Mouse (Mus musculus): Measurements from ENCODE around the gene Rsrc1. TPM values are rescaled to one million over a fixed set of nuclear protein-coding genes. Genes with fewer than 3 reads are reported as not detected.

The Rsrc1 gene
- polyA plus RNA-seq, 1 experiment: 23.4 TPM

DNA sequence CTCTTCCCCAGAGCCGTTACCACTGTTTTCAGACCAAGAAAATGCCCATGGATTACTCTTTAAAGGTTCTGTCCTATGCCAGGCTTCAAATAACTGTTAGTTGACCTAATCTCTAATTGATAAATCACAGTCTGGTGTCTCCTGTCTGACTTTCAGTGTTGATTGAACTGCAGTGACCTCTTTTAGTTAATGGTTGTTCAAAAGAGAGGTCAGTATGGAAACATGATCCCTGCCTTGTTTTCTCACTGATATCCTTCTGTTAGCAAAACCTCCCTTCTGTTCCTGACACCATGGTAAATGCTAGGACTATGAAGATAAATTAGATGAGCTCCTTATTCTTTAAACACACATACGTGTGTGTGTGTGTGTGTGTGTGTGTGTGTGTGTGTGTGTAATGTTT lies 330.2 kb downstream of the Rsrc1 start:
- no peak for TF ChIP-seq GATA1 (IDR thresholded peaks at IDR 0.05; ENCODE audit: low read length)

DNA sequence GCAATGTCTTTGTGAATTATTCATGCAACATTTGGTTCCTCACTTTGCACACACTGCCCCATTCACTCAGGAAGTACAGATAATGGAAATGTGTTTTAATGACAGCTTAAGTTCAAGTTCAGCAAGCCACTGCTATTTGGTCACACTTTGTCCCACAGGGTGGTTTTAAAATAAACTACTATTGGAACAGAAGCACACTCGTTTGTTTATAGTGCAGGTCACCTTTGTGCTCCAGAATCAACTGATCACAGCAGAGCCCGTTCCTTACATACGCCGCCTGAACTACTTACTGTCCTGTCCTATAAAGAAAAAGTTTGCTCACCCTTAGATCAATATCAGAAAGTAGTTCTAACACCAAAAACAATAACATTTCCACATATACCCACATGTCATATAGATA lies 341.2 kb downstream of the Rsrc1 start:
- TF ChIP-seq GATA1 (IDR thresholded peaks at IDR 0.05; ENCODE audit: low read length): no peak

DNA sequence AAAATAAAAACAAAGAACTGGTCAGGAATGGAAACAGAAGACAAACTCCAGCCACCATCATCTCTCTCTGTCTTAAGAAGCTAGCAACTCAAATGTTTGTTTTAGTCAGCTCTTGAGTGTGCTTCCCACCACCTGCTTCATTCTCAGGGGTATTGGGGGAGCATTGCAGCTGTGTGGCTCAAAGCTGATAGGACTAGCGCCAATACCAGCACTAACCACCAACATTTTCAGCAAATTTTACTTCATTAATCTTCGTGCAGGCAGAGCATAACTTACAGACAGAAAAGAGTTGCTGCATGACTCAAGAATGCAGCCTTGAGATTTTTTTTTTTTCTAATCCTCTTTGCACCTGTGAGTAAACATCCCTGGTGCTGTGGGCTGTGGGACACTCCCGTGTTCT lies 358.4 kb downstream of the Rsrc1 start:
- TF ChIP-seq GATA1 (IDR thresholded peaks at IDR 0.05; ENCODE audit: low read length): no peak

DNA sequence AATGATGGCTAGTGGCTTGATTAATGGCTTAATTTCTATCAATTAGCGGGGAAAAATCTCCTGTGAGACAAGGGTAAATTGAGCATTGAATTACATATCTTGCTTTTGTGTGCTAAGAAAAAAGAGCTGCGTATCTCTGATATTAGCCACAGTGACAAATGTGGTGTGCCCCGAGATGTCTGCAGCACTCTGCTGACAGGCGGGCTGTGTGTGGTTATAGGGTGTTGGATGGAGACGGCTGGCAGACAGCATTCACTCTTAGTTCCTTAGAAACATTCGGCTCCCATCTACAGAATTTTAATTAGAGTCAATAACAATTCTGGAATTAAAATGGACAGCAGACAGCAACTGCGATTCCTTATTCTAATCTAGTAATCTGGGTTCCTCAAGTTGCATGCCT lies 359.7 kb downstream of the Rsrc1 start:
- no peak for TF ChIP-seq GATA1 (IDR thresholded peaks at IDR 0.05; ENCODE audit: low read length)

DNA sequence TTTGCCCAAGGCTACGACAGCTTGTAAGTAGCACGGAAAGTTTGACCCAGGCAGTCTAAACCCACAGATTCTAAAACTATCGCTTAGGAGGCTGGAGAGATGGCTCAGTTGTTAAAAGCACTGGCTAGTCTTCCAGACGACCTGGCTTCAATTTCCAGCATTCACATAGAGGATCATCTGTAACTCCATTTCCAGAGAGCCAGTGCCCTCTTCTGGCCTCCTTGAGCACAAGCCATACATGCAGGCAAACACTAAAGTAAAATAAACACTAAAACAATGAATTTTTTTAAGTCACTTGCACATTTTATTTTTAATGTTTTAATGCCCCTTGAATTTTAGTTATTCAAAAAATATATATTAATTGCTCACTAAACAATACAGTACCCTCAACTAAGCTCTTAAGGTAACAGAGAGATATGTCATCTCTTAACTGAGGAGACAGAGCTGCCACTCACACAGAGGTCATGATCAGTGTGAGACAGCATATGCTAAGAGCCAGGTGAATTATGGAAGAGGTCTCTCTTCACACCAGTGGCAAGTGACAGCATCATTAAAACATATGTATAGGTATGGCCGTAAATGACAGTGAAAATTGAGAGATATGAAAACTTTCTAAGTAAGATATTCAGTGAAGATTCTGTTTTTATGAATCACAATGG lies 361.9 kb downstream of the Rsrc1 start:
- no peak for TF ChIP-seq GATA1 (IDR thresholded peaks at IDR 0.05; ENCODE audit: low read length)

DNA sequence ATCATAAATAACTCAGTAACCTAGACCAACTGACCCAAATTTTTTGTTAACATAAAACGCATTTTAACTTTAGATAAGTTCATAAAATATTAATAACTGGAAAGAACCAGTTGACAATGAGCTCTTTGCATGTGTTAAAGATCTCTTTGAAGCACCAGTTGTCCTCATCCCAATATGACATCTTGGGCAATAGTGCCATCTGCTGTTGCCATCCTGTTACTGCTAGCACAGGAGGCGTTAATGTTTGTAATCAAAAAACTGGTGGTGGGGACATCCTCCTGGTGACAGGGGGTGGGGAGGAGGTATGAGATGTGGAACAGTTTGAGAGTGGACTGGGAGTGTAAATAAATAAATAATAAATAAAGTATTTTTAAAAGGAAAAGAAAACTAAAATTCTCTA lies 363.4 kb downstream of the Rsrc1 start:
- no peak for TF ChIP-seq GATA1 (IDR thresholded peaks at IDR 0.05; ENCODE audit: low read length)

DNA sequence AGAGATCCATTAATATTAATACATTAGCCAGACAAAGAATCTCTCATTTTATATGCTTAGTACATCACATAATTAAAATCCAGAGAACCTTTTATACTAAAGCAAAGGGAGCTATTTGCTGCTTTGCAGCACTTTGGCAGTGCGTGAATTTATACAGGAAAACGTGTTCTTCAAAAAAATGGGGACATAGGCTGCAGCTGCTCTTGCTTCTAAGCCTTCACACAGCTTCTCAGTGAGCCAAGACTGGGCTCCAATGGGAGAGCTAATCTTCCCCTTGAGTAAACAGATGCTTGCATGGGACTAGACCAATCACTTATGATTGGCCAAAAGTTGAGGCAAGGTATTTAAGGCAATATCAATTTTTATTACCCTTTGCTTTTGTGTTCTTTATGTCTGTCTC lies 365.5 kb downstream of the Rsrc1 start:
- TF ChIP-seq GATA1 (IDR thresholded peaks at IDR 0.05; ENCODE audit: low read length): no peak

DNA sequence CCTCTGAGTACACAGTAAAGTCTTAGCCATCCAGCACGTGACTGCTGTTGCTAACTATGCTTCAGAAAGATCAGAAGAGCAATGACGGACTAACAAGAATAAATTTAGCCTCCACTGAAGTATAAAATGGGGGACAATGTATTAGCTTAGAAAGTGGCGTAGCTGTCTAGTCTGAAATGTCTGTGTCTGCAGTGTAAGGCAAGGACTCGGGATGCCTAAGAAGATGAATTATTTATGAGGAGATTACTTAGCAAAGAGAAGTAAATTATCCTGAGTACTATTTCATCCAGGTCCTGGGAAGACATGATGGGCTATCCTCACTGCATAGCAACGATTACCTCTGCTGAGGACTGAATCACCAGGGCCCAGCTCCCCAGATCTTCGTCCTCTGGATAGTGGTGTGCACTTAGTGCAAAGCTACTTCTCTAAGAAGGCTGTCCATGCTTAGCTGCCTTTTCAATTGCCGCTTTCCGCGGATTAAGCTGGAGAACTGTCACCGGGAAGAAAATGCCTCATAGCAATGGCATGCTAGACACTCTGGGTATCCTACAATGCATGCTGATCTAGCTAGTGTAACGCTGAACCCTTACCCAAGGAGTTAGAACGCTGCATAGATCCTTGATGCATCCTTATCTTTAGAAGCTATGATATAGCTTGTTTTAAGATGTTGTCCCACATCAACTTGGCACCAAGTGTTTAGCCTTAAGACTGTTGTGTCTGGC lies 370.4 kb downstream of the Rsrc1 start:
- TF ChIP-seq GATA1 (IDR thresholded peaks at IDR 0.05; ENCODE audit: low read length): no peak

DNA sequence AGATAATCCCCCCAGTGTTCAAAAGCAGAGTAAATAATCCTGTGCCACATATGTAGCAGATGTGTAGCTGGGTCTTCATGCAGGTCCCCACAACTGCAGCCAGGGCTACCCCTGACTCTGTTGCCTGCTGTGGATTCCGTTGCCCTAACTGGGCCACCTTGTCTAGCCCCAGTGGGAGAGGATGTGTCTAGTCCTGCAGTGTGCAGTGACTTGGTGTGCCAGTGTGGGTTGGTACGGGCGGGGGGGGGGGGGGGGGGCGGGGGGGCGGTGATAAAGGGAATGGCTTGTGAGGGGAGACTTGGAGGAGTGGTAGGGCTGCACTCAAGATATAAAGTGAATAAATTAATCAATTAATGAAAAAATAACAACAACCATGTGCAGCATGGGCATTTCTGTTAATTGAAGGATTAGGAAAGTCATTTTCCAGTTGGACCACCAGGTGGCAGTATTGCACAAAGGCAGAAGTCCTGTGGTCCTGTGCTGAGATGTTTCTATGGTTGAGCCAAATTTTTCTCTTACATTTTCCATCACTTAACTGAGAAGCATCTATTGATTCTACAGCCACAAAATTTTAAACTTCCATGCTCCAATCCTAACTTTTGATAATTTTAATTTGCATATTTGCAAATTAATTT lies 371.1 kb downstream of the Rsrc1 start:
- no peak for TF ChIP-seq GATA1 (IDR thresholded peaks at IDR 0.05; ENCODE audit: low read length)

DNA sequence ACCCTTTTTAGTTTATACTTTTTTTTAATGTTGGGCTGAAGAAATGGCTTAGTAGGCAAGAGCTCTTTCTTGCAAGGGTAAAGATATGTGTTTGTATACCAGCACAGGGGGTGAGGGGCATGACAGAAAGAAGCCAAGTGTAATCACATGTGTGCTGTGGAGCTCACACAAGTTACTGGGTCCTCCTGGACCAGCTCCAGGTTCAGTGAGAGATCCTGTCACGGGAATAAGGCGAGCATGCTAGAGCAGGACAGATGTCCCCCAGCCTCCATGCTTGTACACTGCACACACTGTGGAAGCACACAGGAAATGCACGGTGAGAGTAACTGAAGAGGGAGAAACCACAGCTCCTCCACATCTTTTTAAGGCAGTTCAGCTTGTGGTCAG lies 371.6 kb downstream of the Rsrc1 start:
- TF ChIP-seq GATA1 (IDR thresholded peaks at IDR 0.05; ENCODE audit: low read length): no peak

DNA sequence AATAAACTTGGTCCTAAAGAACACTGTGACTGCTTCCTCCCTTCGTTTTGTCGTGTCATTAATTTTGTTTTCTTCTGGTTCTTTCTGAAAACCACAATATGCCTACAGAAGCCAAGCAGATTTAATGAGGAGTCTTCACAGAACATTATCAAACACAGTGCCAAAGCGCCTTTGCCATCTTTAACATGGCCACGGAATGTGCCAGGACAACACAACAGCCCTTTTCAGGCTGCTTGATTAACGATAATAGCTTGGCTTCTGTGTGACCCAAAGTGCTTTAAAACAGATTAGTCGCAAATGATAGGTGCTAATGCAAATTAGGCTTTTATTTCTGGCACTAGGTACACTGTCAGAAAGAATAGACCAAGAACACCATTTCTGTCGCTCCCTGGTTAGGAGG lies 377.2 kb downstream of the Rsrc1 start:
- no peak for TF ChIP-seq GATA1 (IDR thresholded peaks at IDR 0.05; ENCODE audit: low read length)

DNA sequence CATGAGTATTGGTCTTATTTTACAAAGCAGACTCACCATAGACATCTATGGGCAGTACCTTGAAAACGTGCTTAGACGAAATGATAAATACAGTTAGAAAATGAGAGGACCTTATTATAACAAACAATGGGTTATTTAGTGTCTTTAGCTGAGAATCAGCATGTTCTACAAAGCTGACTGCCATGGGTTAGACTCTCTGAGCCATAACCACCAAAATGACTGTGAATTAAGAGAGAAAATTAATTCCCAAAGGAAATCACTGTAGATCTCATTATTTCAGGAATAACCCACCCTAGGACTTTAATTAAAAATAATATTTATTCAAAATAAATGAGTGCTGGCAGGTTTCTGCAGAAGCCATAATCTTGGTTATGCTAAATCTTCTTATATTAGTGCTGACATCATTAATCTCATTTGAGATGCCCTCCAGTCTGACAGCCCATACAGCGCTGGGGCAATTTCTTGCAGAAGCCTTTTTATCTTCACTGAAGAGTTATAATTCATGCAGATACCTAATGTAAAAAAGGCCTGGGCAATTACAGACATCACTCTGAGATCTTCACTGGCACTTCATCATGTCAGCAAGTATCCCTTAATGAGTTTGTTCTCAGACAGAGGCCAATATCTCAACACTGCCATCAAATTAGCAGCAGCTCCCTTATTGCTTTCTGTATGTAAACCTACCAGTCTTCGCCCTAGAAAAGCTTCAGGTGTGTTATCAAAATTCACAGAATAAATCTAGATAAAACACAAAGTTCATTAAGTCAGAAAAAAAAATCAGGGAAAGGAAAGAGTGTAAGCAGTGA lies 385.1 kb downstream of the Rsrc1 start:
- TF ChIP-seq GATA1 (IDR thresholded peaks at IDR 0.05; ENCODE audit: low read length): no peak

DNA sequence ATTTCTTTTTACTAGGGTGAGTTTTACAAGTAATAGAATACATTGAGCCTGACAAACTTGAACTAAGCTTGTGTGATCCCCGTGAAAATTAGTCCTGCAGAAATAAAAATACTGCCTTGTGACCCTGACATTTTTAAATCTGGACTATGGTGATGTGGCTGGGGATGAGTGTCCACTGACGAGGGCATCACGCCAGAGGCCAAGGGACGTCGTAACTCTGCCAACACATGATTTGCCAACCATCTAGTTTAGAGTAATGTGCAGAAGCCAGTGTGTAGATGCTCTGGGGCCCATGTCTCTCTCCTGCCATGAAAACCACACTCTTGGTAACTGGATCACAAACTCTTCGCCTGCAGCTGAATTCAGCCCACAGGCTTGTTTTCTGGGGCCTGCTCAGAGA lies 386.3 kb downstream of the Rsrc1 start:
- TF ChIP-seq GATA1 (IDR thresholded peaks at IDR 0.05; ENCODE audit: low read length): no peak

DNA sequence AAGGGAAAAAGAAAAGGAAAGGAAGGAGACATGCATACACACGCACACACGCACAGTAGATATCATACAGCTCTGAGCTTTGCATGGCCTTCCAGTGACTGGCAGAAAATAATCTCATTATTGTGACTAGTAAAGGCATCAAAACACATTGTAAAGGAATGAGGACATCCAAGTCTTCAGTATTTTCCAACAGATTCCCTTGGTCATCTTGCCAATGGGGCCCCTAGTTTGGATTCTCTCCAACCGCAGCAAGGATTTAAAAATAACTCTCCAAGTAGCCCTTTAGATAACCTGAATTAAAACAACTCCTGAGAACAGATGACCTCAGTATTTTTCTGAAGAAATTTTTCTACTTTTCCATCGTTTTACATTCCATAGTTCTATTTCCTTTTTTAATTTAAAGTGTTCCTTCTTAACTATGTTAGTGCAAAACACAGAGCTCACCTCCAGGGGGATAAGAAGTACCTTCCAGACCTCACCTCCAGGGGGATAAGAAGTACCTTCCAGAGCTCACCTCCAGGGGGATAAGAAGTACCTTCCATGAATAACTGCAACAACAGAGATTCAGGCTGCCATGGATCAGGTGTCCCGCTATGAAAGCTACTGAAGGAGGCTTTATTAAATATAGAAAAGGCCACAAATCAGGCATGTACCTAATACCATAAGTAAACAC lies 388.4 kb downstream of the Rsrc1 start:
- TF ChIP-seq GATA1 (IDR thresholded peaks at IDR 0.05; ENCODE audit: low read length): no peak

DNA sequence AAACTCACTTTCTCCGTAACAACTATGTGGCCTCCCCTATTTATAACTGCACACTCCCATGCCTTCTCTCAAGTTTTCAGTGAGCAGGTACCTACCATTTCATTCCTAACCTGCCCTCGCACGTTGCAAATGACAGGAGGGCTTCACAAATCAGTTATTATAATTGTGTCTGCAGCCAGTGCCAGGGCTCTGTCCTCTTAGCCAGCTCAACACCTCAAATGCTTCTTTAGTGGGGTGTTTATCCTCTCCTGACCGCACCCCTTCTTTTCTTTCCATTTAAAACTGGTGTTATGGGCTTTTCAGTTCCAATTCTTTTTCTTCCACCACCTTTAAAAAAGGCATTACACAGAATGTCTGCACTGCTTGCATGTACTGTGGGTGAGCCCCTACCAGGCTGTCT lies 391.0 kb downstream of the Rsrc1 start:
- TF ChIP-seq GATA1 (IDR thresholded peaks at IDR 0.05; ENCODE audit: low read length): no peak
